In the genomic region with DNA sequence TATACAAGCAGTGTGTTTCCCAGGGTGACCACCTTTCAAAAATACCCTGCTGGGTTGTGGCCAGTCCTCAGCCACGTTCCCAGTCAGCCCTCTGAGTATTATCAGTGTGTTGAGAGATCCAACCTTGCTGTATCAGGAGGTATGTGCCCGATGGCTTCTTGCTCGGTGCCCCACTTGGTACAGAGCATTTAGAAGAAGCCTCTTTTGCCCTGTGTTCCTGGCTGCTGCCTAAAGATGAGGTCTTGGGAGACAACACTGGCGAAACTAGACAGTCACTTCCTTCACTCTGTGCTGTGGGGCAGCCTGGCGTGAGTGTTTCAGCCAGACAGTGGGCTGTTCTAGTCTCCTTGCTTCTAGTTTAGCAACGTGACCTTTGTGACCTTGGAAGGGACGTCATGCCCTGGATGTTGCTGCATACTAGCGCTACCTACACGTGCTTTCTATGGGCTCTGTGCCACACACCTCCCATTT, we compare ENCODE assay signal across 13 mouse cellular contexts. TPM values are rescaled to one million over a fixed set of nuclear protein-coding genes. Genes with fewer than 3 reads are reported as not detected.
DNase-seq lines count a peak whose midpoint lies in the region; ATAC-seq and TF ChIP-seq lines count a peak whose summit lies in the region.
"Had no signal": no experiment of that assay in that cellular context is flagged by ENCODE, and none has a peak within 500 bp of the region (broad histone marks: within the 10 kb centered on the region; RNA-seq: fewer than 3 reads in every experiment).

No protein-coding gene starts in this region.

- peak overlapping the region; percentile 4; the same call in 1 of the 2 replicates for H3K4me2 ChIP-seq in heart, embryonic 12.5 days
- no peak overlapping the region for H3K4me2 ChIP-seq in liver, embryonic 16.5 days (ENCODE audit: low read depth, low read length)
- H3K4me2 ChIP-seq: liver, embryonic 13.5 days; midbrain, embryonic 15.5 days had no signal

- H3K4me3 ChIP-seq in heart, embryonic 12.5 days, result no peak overlapping the region
- no peak overlapping the region for H3K4me3 ChIP-seq in liver, embryonic 16.5 days (ENCODE audit: low read depth, low read length)
- H3K4me3 ChIP-seq in thymus, adult 2 months (ENCODE audit: control insufficient read depth, insufficient read depth, low read length), result no peak overlapping the region
- H3K4me3 ChIP-seq: liver, embryonic 13.5 days; midbrain, embryonic 15.5 days had no signal

- H3K9ac ChIP-seq in heart, embryonic 12.5 days, result no peak overlapping the region
- no peak overlapping the region for H3K9ac ChIP-seq in liver, embryonic 16.5 days (ENCODE audit: low read depth, low read length)
- H3K9ac ChIP-seq: liver, embryonic 13.5 days; midbrain, embryonic 15.5 days had no signal

- H3K36me3 ChIP-seq in heart, embryonic 12.5 days, result no peaks in the 10 kb centered on the region
- H3K36me3 ChIP-seq in liver, embryonic 16.5 days (ENCODE audit: control insufficient read depth, insufficient read depth), result no peaks in the 10 kb centered on the region
- no peaks in the 10 kb centered on the region for H3K36me3 ChIP-seq in thymus, adult 2 months (ENCODE audit: control insufficient read depth, insufficient read depth, low read length)
- H3K36me3 ChIP-seq: liver, embryonic 13.5 days; midbrain, embryonic 15.5 days had no signal

- H3K27me3 ChIP-seq in heart, embryonic 12.5 days (replicated peaks), result no peaks in the 10 kb centered on the region
- no peaks in the 10 kb centered on the region for H3K27me3 ChIP-seq in liver, embryonic 16.5 days (ENCODE audit: control insufficient read depth, insufficient read depth, low read depth, low read length)
- no peaks in the 10 kb centered on the region for H3K27me3 ChIP-seq in thymus, adult 2 months (ENCODE audit: control insufficient read depth, insufficient read depth, low read length)
- H3K27me3 ChIP-seq: liver, embryonic 13.5 days; midbrain, embryonic 15.5 days had no signal

- ATAC-seq in heart, embryonic 12.5 days (ENCODE audit: insufficient number of reproducible peaks, low FRiP score), result no peak; the same call in 1 of the 2 replicates
- ATAC-seq in liver, embryonic 16.5 days (ENCODE audit: low read depth), result peak; percentile 50; the same call in 1 of the 2 replicates
- ATAC-seq: midbrain, embryonic 15.5 days had no signal

- no peak for TF ChIP-seq POLR2A in thymus, adult 2 months (IDR thresholded peaks at IDR 0.05; ENCODE audit: control insufficient read depth, extremely low read depth, insufficient read depth, low read length, poor library complexity)

- peak; percentile 21 for DNase-seq in adrenal gland, postnatal 14 days
- DNase-seq in adrenal gland, adult 18-20 months (ENCODE audit: low spot score in 2 of 2), result no peak
- DNase-seq in kidney, postnatal 25 days, result peak; percentile 11 to 43
- no peak for DNase-seq in kidney, adult 9 months
- DNase-seq in left cerebral cortex, postnatal 10 days (ENCODE audit: extremely low spot score in 1 of 2, low spot score in 2 of 2), result no peak
- DNase-seq in thymus, adult 2 months, result no peak
- DNase-seq: cerebellum, postnatal 36 days; liver, embryonic 13.5 days; thymus, postnatal 36 days had no signal

- WGBS in heart, embryonic 12.5 days, result 44% methylated on average over 9 of the region's 9 CpGs
- WGBS in liver, embryonic 16.5 days (ENCODE audit: insufficient replicate concordance), result 51% methylated on average over 9 of the region's 9 CpGs
- WGBS in thymus, adult 2 months, result 86% methylated on average over 9 of the region's 9 CpGs

- H3K27ac ChIP-seq in heart, embryonic 12.5 days (ENCODE audit: poor library complexity, severe bottlenecking), result peak overlapping the region; percentile 32; the same call in 1 of the 2 replicates
- H3K27ac ChIP-seq in liver, embryonic 16.5 days (ENCODE audit: low read length), result no peak overlapping the region
- no peak overlapping the region for H3K27ac ChIP-seq in thymus, adult 2 months (ENCODE audit: control insufficient read depth, insufficient read depth, low read length)
- H3K27ac ChIP-seq: liver, embryonic 13.5 days; macrophage; midbrain, embryonic 15.5 days had no signal

- TF ChIP-seq CTCF in thymus, adult 2 months (IDR thresholded peaks at IDR 0.05; ENCODE audit: borderline replicate concordance, control insufficient read depth, extremely low read depth, insufficient read depth, low read length, poor library complexity), result no peak

- H3K9me3 ChIP-seq in heart, embryonic 12.5 days (replicated peaks), result no peaks in the 10 kb centered on the region
- H3K9me3 ChIP-seq in liver, embryonic 16.5 days (replicated peaks; ENCODE audit: control insufficient read depth, low read length), result no peaks in the 10 kb centered on the region
- H3K9me3 ChIP-seq: liver, embryonic 13.5 days; midbrain, embryonic 15.5 days had no signal

- H3K4me1 ChIP-seq in heart, embryonic 12.5 days (replicated peaks), result peaks cover 16% of the 10 kb centered on the region
- H3K4me1 ChIP-seq in liver, embryonic 16.5 days (ENCODE audit: control insufficient read depth, low read depth, low read length), result no peaks in the 10 kb centered on the region
- H3K4me1 ChIP-seq in thymus, adult 2 months (replicated peaks; ENCODE audit: control insufficient read depth, insufficient read depth, low read length), result no peaks in the 10 kb centered on the region
- H3K4me1 ChIP-seq: midbrain, embryonic 15.5 days had no signal

- intact Hi-C loops in left cerebral cortex, postnatal 10 days (cut with DNase I), result no loop called here

RNA-seq across cellular contexts. Expression of gene Slc4a4, which starts 29.9 kb away (rescaled TPM):
- 89.7 and 101 TPM in 2 replicates for total RNA-seq in adrenal gland, postnatal 14 days (2021)
- 10 to 100 TPM; 37.4 to 38.7 TPM for total RNA-seq in adrenal gland, adult 18-20 months (2021)
- 5.6 TPM in 2 replicates for polyA plus RNA-seq in heart, embryonic 12.5 days (2016; fragmentation: Nextera tagmentation; extraction: Ambion mirVana)
- 0.34 and 0.47 TPM in 2 replicates for polyA plus RNA-seq in liver, embryonic 16.5 days (2015; fragmentation: Nextera tagmentation; extraction: Ambion mirVana)
- 100 to 1,000 TPM; 101 to 106 TPM for total RNA-seq in left cerebral cortex, postnatal 10 days (2021)
- polyA plus RNA-seq in thymus, adult 2 months (2012; rRNA removed), result 2.0 and 3.2 TPM in 2 replicates
- polyA plus RNA-seq: macrophage had no signal

Comparison
In these comparisons a context has a peak if more than half of its experiments do, and no peak if none do; other contexts are left out.
1. DNase-seq: peak in adrenal gland, postnatal 14 days (single experiment) and kidney, postnatal 25 days (2 of 2); none in adrenal gland, adult 18-20 months (0 of 2), kidney, adult 9 months (single experiment), left cerebral cortex, postnatal 10 days (0 of 2) and thymus, adult 2 months (single experiment).